Mouse (Mus musculus) embryonic fibroblast, embryonic 13.5 days (primary cell): ENCODE measurements around the gene Marc2.

ENCODE experiments used
- CTCF ChIP-seq: IDR thresholded peaks from 2 replicates; pipeline ENCODE4 v1.5.1; 2011; ENCODE audit warnings: mild to moderate bottlenecking, control low read depth, low read length, moderate library complexity, borderline replicate concordance; ENCODE audit not compliant: insufficient read depth
- POLR2A ChIP-seq: IDR thresholded peaks from 2 replicates; pipeline ENCODE4 v1.6.1; 2011; ENCODE audit warnings: low read depth, mild to moderate bottlenecking, control low read depth, low read length, moderate library complexity

DNA sequence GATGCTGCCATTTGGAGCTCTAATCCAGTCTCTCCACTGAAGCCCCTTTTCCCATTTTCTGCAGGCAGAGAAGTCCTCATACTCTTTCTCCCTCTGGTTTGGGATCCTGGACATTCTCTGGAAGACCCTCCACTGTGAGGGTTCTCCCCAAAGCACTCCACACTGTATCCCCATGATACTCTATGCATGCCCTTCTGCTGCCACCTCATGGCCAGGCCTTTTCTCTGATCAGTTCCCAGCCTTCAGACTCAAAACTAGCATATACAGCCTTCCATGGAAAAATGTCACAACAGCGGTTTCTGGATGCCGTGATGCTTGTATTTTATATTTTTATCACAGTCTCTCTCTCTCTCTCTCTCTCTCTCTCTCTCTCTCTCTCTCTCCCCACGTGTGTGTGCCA, 45.7 kb upstream of the Marc2 start:
- no peak for TF ChIP-seq CTCF
- TF ChIP-seq POLR2A: no peak
